Mouse (Mus musculus) MEL (cell line): ENCODE measurements at regions not wholly inside any gene's neighbourhood (a gene's known extent, or its start where the extent isn't known, plus 50 kb on each side); places are given as distances from the start of the nearest gene placed in this dataset.

ENCODE experiments used
- DNase-seq: peaks from one replicate; pipeline ENCODE4 v3.0.0; 2011; ENCODE audit warnings: low read depth, low spot score
- H3K27ac ChIP-seq: 2 replicates; pipeline ENCODE4 v1.5.1; 2012; ENCODE audit warnings: low read depth, mild to moderate bottlenecking, control low read depth, low read length, moderate library complexity; ENCODE audit not compliant: control insufficient read depth
- H3K27me3 ChIP-seq, 2 experiments: fragments of 150-350 bp in 1 of 2; sonication (generic) in 1 of 2; 2 replicates each; pipeline ENCODE4 v1.6.1; 2012; ENCODE audit warnings: low read length in 2 of 2, mild to moderate bottlenecking in 2 of 2, improper control_type of control experiment in 1 of 2, moderate library complexity in 1 of 2; ENCODE audit not compliant: insufficient read depth in 2 of 2, control insufficient read depth in 1 of 2
- H3K36me3 ChIP-seq, 2 experiments: 2 replicates each; pipeline ENCODE4 v1.6.1; 2012 to 2014; ENCODE audit warnings: low read length in 2 of 2, improper control_type of control experiment in 1 of 2, inconsistent platforms in 1 of 2, mild to moderate bottlenecking in 1 of 2; ENCODE audit not compliant: insufficient read depth in 2 of 2, control insufficient read depth in 1 of 2
- H3K4me1 ChIP-seq, 2 experiments: fragments of 150-350 bp in 1 of 2; sonication (generic) in 1 of 2; 2 replicates each; pipeline ENCODE4 v1.6.1; 2012; ENCODE audit warnings: low read length in 2 of 2, improper control_type of control experiment in 1 of 2, mild to moderate bottlenecking in 1 of 2; ENCODE audit not compliant: insufficient read depth in 2 of 2, control insufficient read depth in 1 of 2
- H3K4me3 ChIP-seq, 2 experiments: fragments of 150-350 bp in 1 of 2; sonication (generic) in 1 of 2; 2 replicates each; pipeline ENCODE4 v1.5.1; 2012; ENCODE audit warnings: low read depth in 2 of 2, low read length in 2 of 2, mild to moderate bottlenecking in 2 of 2, moderate library complexity in 2 of 2, control low read depth in 1 of 2, improper control_type of control experiment in 1 of 2; ENCODE audit not compliant: control insufficient read depth in 1 of 2, insufficient read depth in 1 of 2
- H3K79me2 ChIP-seq: 2 replicates; pipeline ENCODE4 v1.6.1; 2012; ENCODE audit warnings: mild to moderate bottlenecking, low read length, moderate library complexity; ENCODE audit not compliant: control insufficient read depth, poor library complexity, insufficient read depth
- H3K9ac ChIP-seq: 2 replicates; pipeline ENCODE4 v1.6.1; 2012; ENCODE audit warnings: low read depth, mild to moderate bottlenecking, control low read depth, low read length, moderate library complexity; ENCODE audit not compliant: control insufficient read depth, poor library complexity, severe bottlenecking
- H3K9me3 ChIP-seq: fragments of 150-350 bp; sonication (generic); replicated peaks from 2 replicates; pipeline ENCODE4 v1.6.1; 2012; ENCODE audit warnings: mild to moderate bottlenecking, low read length, improper control_type of control experiment, moderate library complexity; ENCODE audit not compliant: insufficient read depth
- BHLHE40 ChIP-seq: IDR thresholded peaks from 2 replicates; pipeline ENCODE4 v1.6.1; 2012; ENCODE audit warnings: low read depth, mild to moderate bottlenecking, inconsistent platforms, low read length, improper control_type of control experiment, borderline replicate concordance
- E2F4 ChIP-seq: IDR thresholded peaks from 2 replicates; pipeline ENCODE4 v1.6.1; 2011; ENCODE audit warnings: low read depth, low read length, improper control_type of control experiment, borderline replicate concordance
- EP300 ChIP-seq, 2 experiments: IDR thresholded peaks; 2 replicates each; pipeline ENCODE4 v1.6.1; 2011; ENCODE audit warnings: improper control_type of control experiment in 2 of 2, low read length in 2 of 2, low read depth in 1 of 2, mild to moderate bottlenecking in 1 of 2
- ETS1 ChIP-seq: IDR thresholded peaks from 2 replicates; pipeline ENCODE4 v1.6.1; 2012; ENCODE audit warnings: low read depth, mild to moderate bottlenecking, inconsistent platforms, low read length, improper control_type of control experiment, moderate library complexity
- GATA1 ChIP-seq: IDR thresholded peaks from 2 replicates; pipeline ENCODE4 v1.6.1; 2011; ENCODE audit warnings: low read depth, low read length, improper control_type of control experiment
- MAFK ChIP-seq: IDR thresholded peaks from 2 replicates; pipeline ENCODE4 v1.6.1; 2011; ENCODE audit warnings: low read depth, mild to moderate bottlenecking, low read length, improper control_type of control experiment, borderline replicate concordance
- MAZ ChIP-seq: IDR thresholded peaks from 2 replicates; pipeline ENCODE4 v1.6.1; 2012; ENCODE audit warnings: low read depth, mild to moderate bottlenecking, inconsistent platforms, low read length, improper control_type of control experiment
- TCF12 ChIP-seq: IDR thresholded peaks from 2 replicates; pipeline ENCODE4 v1.6.1; 2014; ENCODE audit warnings: low read depth, mild to moderate bottlenecking, inconsistent platforms, low read length, improper control_type of control experiment, moderate library complexity

- Histone ChIP-seq H3K4me1 (peaks cover 0 to 9% of the 10 kb centered on the region in 2 experiments; a peak in 3 of 4 replicates), H3K79me2 (no peaks in the 10 kb centered on the region), H3K9me3 (no peaks in the 10 kb centered on the region), H3K27ac (no peak overlapping the region), H3K9ac (no peak overlapping the region), H3K27me3 (no peaks in the 10 kb centered on the region), H3K4me3 (no peak overlapping the region), H3K36me3 (peaks cover 0 to 3% of the 10 kb centered on the region in 2 experiments; a peak in 2 of 4 replicates)
- no peak for DNase-seq
- no peak for TF ChIP-seq E2F4
- no peak for TF ChIP-seq BHLHE40
- TF ChIP-seq ETS1, result no peak
- no peak for TF ChIP-seq TCF12
- TF ChIP-seq GATA1, result no peak
Measured at GRCm38 (mm10) chr2:167809256-167809655, 119.6 kb upstream of the Tmem189 start.

GRCm38 (mm10) chr2:167805629-167806304 is 116.1 kb upstream of the Tmem189 start:
- H3K27me3 ChIP-seq, result no peaks in the 10 kb centered on the region
- TF ChIP-seq GATA1 (peak; percentile 20; the same call in 1 of the 2 replicates), EP300 (IDR thresholded peaks at IDR 0.05; ENCODE audit: low read depth in 1 of 2, low read length in 2 of 2) (no peak)
- H3K9ac ChIP-seq, result peak overlapping the region; percentile 17; the same call in 1 of the 2 replicates
- H3K9me3 ChIP-seq, result no peaks in the 10 kb centered on the region
- H3K4me3 ChIP-seq, result 0 out of 4 replicates have a peak overlapping the region, but pooled peaks of 1 of the 2 experiments have one; percentile 15
- H3K36me3 ChIP-seq, result peaks cover 0 to 8% of the 10 kb centered on the region in 2 experiments; a peak in 2 of 4 replicates
- DNase-seq, result peak; percentile 32
- H3K27ac ChIP-seq, result no peak overlapping the region
- peaks cover 8 to 24% of the 10 kb centered on the region in 2 experiments for H3K4me1 ChIP-seq
- H3K79me2 ChIP-seq, result no peaks in the 10 kb centered on the region

GRCm38 (mm10) chr2:167804493-167805227 is 115.0 kb upstream of the Tmem189 start:
- Histone ChIP-seq H3K36me3 (peaks cover 0 to 13% of the 10 kb centered on the region in 2 experiments; a peak in 2 of 4 replicates), H3K4me3 (no peak overlapping the region), H3K27ac (no peak overlapping the region), H3K27me3 (no peaks in the 10 kb centered on the region), H3K4me1 (peaks cover 10 to 31% of the 10 kb centered on the region in 2 experiments), H3K79me2 (no peaks in the 10 kb centered on the region), H3K9me3 (no peaks in the 10 kb centered on the region), H3K9ac (no peak overlapping the region)
- DNase-seq, result no peak
- TF ChIP-seq MAFK (peak; percentile 44; the same call in 1 of the 2 replicates), MAZ (no peak)
